Mouse (Mus musculus): ENCODE data around the gene Fam166a. TPM values are rescaled to one million over a fixed set of nuclear protein-coding genes. Genes with fewer than 3 reads are reported as not detected.

Gene Fam166a
- polyA plus RNA-seq, 1 experiment = 1.8 TPM

GRCm38 (mm10) chr2:25197191-25197590 lies 21.4 kb upstream of the Fam166a start:
- Histone ChIP-seq H3K36me3 (ENCODE audit: control insufficient read depth, insufficient read depth, low read length, poor library complexity, severe bottlenecking) (peaks cover 16% of the 10 kb centered on the region), H3K27me3 (ENCODE audit: control insufficient read depth, insufficient read depth, low read length, poor library complexity, severe bottlenecking) (no peaks in the 10 kb centered on the region), H3K9me3 (replicated peaks; ENCODE audit: control insufficient read depth, insufficient read depth, low read length, poor library complexity, severe bottlenecking) (no peaks in the 10 kb centered on the region), H3K4me1 (ENCODE audit: control insufficient read depth, insufficient read depth, low read length) (no peaks in the 10 kb centered on the region), H3K27ac (ENCODE audit: insufficient read depth, low read length) (0 out of 2 replicates have a peak overlapping the region, but pooled peaks have one; percentile 52), H3K9ac (ENCODE audit: low read depth, poor library complexity, severe bottlenecking) (0 out of 2 replicates have a peak overlapping the region, but pooled peaks have one; percentile 8), H3K4me3 (ENCODE audit: low read depth, low read length) (no peak overlapping the region)
- TF ChIP-seq CTCF (IDR thresholded peaks at IDR 0.05; ENCODE audit: low read depth, low read length) (no peak), POLR2A (IDR thresholded peaks at IDR 0.05; ENCODE audit: insufficient read depth, low read length) (no peak), EP300 (IDR thresholded peaks at IDR 0.05; ENCODE audit: insufficient read depth, low read depth, low read length) (no peak)

GRCm38 (mm10) chr2:25197946-25198345 lies 20.6 kb upstream of the Fam166a start:
- H3K36me3 ChIP-seq (ENCODE audit: control insufficient read depth, insufficient read depth, low read length, poor library complexity, severe bottlenecking) = peaks cover 22% of the 10 kb centered on the region
- no peak overlapping the region for H3K9ac ChIP-seq (ENCODE audit: low read depth, poor library complexity, severe bottlenecking)
- no peaks in the 10 kb centered on the region for H3K9me3 ChIP-seq (replicated peaks; ENCODE audit: control insufficient read depth, insufficient read depth, low read length, poor library complexity, severe bottlenecking)
- no peak for TF ChIP-seq EP300 (IDR thresholded peaks at IDR 0.05; ENCODE audit: insufficient read depth, low read depth, low read length)
- no peaks in the 10 kb centered on the region for H3K27me3 ChIP-seq (ENCODE audit: control insufficient read depth, insufficient read depth, low read length, poor library complexity, severe bottlenecking)
- no peaks in the 10 kb centered on the region for H3K4me1 ChIP-seq (ENCODE audit: control insufficient read depth, insufficient read depth, low read length)
- no peak overlapping the region for H3K4me3 ChIP-seq (ENCODE audit: low read depth, low read length)
- no peak overlapping the region for H3K27ac ChIP-seq (ENCODE audit: insufficient read depth, low read length)

- Histone ChIP-seq H3K36me3 (ENCODE audit: control insufficient read depth, insufficient read depth, low read length, poor library complexity, severe bottlenecking) (peaks cover 33% of the 10 kb centered on the region), H3K9ac (ENCODE audit: low read depth, poor library complexity, severe bottlenecking) (no peak overlapping the region), H3K9me3 (replicated peaks; ENCODE audit: control insufficient read depth, insufficient read depth, low read length, poor library complexity, severe bottlenecking) (no peaks in the 10 kb centered on the region), H3K27me3 (ENCODE audit: control insufficient read depth, insufficient read depth, low read length, poor library complexity, severe bottlenecking) (no peaks in the 10 kb centered on the region), H3K27ac (ENCODE audit: insufficient read depth, low read length) (no peak overlapping the region), H3K4me1 (ENCODE audit: control insufficient read depth, insufficient read depth, low read length) (no peaks in the 10 kb centered on the region), H3K4me3 (ENCODE audit: low read depth, low read length) (no peak overlapping the region)
- TF ChIP-seq POLR2A (IDR thresholded peaks at IDR 0.05; ENCODE audit: insufficient read depth, low read length) (no peak), CTCF (IDR thresholded peaks at IDR 0.05; ENCODE audit: low read depth, low read length) (no peak)
Observed at GRCm38 (mm10) chr2:25200631-25201030, 17.9 kb upstream of the Fam166a start.

- Histone ChIP-seq H3K9me3 (replicated peaks; ENCODE audit: control insufficient read depth, insufficient read depth, low read length, poor library complexity, severe bottlenecking) (no peaks in the 10 kb centered on the region), H3K4me3 (ENCODE audit: low read depth, low read length) (no peak overlapping the region), H3K36me3 (ENCODE audit: control insufficient read depth, insufficient read depth, low read length, poor library complexity, severe bottlenecking) (peaks cover 33% of the 10 kb centered on the region), H3K9ac (ENCODE audit: low read depth, poor library complexity, severe bottlenecking) (no peak overlapping the region), H3K27me3 (ENCODE audit: control insufficient read depth, insufficient read depth, low read length, poor library complexity, severe bottlenecking) (no peaks in the 10 kb centered on the region), H3K27ac (ENCODE audit: insufficient read depth, low read length) (no peak overlapping the region), H3K4me1 (ENCODE audit: control insufficient read depth, insufficient read depth, low read length) (no peaks in the 10 kb centered on the region)
- no peak for TF ChIP-seq POLR2A (IDR thresholded peaks at IDR 0.05; ENCODE audit: insufficient read depth, low read length)
Observed at GRCm38 (mm10) chr2:25203631-25204214, 14.8 kb upstream of the Fam166a start.

- TF ChIP-seq POLR2A (IDR thresholded peaks at IDR 0.05; ENCODE audit: insufficient read depth, low read length) (no peak), CTCF (IDR thresholded peaks at IDR 0.05; ENCODE audit: low read depth, low read length) (no peak), EP300 (IDR thresholded peaks at IDR 0.05; ENCODE audit: insufficient read depth, low read depth, low read length) (no peak)
- peaks cover 15% of the 10 kb centered on the region for H3K36me3 ChIP-seq (ENCODE audit: control insufficient read depth, insufficient read depth, low read length, poor library complexity, severe bottlenecking)
Observed at GRCm38 (mm10) chr2:25207593-25207992, 11.0 kb upstream of the Fam166a start.

GRCm38 (mm10) chr2:25210686-25211085 lies 7.9 kb upstream of the Fam166a start:
- no peak overlapping the region for H3K27ac ChIP-seq (ENCODE audit: insufficient read depth, low read length)
- H3K4me1 ChIP-seq (ENCODE audit: control insufficient read depth, insufficient read depth, low read length) = no peaks in the 10 kb centered on the region
- H3K9me3 ChIP-seq (replicated peaks; ENCODE audit: control insufficient read depth, insufficient read depth, low read length, poor library complexity, severe bottlenecking) = no peaks in the 10 kb centered on the region
- H3K4me3 ChIP-seq (ENCODE audit: low read depth, low read length) = peak overlapping the region; percentile 89
- H3K9ac ChIP-seq (ENCODE audit: low read depth, poor library complexity, severe bottlenecking) = peak overlapping the region; percentile 70
- TF ChIP-seq POLR2A (IDR thresholded peaks at IDR 0.05; ENCODE audit: insufficient read depth, low read length) = no peak
- no peak for TF ChIP-seq CTCF (IDR thresholded peaks at IDR 0.05; ENCODE audit: low read depth, low read length)
- TF ChIP-seq EP300 (IDR thresholded peaks at IDR 0.05; ENCODE audit: insufficient read depth, low read depth, low read length) = no peak
- no peaks in the 10 kb centered on the region for H3K27me3 ChIP-seq (ENCODE audit: control insufficient read depth, insufficient read depth, low read length, poor library complexity, severe bottlenecking)
- H3K36me3 ChIP-seq (ENCODE audit: control insufficient read depth, insufficient read depth, low read length, poor library complexity, severe bottlenecking) = no peaks in the 10 kb centered on the region

More at GRCm38 (mm10) chr2:25207593-25207992, 11.0 kb upstream of the Fam166a start:
- Histone ChIP-seq H3K27me3 (ENCODE audit: control insufficient read depth, insufficient read depth, low read length, poor library complexity, severe bottlenecking) (no peaks in the 10 kb centered on the region), H3K9ac (ENCODE audit: low read depth, poor library complexity, severe bottlenecking) (no peak overlapping the region), H3K27ac (ENCODE audit: insufficient read depth, low read length) (no peak overlapping the region), H3K4me3 (ENCODE audit: low read depth, low read length) (no peak overlapping the region), H3K9me3 (replicated peaks; ENCODE audit: control insufficient read depth, insufficient read depth, low read length, poor library complexity, severe bottlenecking) (no peaks in the 10 kb centered on the region), H3K4me1 (ENCODE audit: control insufficient read depth, insufficient read depth, low read length) (no peaks in the 10 kb centered on the region)
